Comparison of ENCODE assay signal across 7 mouse cellular contexts in genomic region chr1:73737083-73737482, GRCm38 (mm10).
A peak's percentile ranks its signal among the peaks of the same experiment; 100 is the strongest.
DNase-seq lines count a peak whose midpoint lies in the region; ATAC-seq lines count a peak whose summit lies in the region.

No protein-coding gene starts in this region.

- no peak overlapping the region for H3K9ac ChIP-seq in liver, embryonic 11.5 days (ENCODE audit: low read depth, low read length)
- H3K9ac ChIP-seq in lung, embryonic 15.5 days, result no peak overlapping the region

- no peaks in the 10 kb centered on the region for H3K4me1 ChIP-seq in liver, embryonic 11.5 days (replicated peaks; ENCODE audit: control insufficient read depth, insufficient read depth, low read length)
- H3K4me1 ChIP-seq in lung, embryonic 15.5 days, result no peaks in the 10 kb centered on the region

- peak; percentile 9 for DNase-seq in liver
- no peak for DNase-seq in liver, embryonic 11.5 days (ENCODE audit: low spot score)
- peak; percentile 39 for DNase-seq in brain, adult 2 months (ENCODE audit: low read depth, low spot score)
- DNase-seq in heart, postnatal 10 days, result peak; percentile 66 to 68
- DNase-seq in natural killer cell, adult 2 months (ENCODE audit: low spot score in 2 of 2), result no peak
- DNase-seq in frontal cortex, postnatal 10 days (ENCODE audit: low spot score in 2 of 2), result no peak

- no peak overlapping the region for H3K27ac ChIP-seq in liver, embryonic 11.5 days (ENCODE audit: low read depth, low read length)
- H3K27ac ChIP-seq in lung, embryonic 15.5 days, result no peak overlapping the region

- no peaks in the 10 kb centered on the region for H3K36me3 ChIP-seq in liver, embryonic 11.5 days (ENCODE audit: control insufficient read depth, insufficient read depth, low read length)
- no peaks in the 10 kb centered on the region for H3K36me3 ChIP-seq in lung, embryonic 15.5 days

- no peaks in the 10 kb centered on the region for H3K9me3 ChIP-seq in liver, embryonic 11.5 days (ENCODE audit: control insufficient read depth, low read length)
- no peaks in the 10 kb centered on the region for H3K9me3 ChIP-seq in lung, embryonic 15.5 days

- no peaks in the 10 kb centered on the region for H3K27me3 ChIP-seq in liver, embryonic 11.5 days (replicated peaks; ENCODE audit: control insufficient read depth, insufficient read depth, low read length)
- H3K27me3 ChIP-seq in lung, embryonic 15.5 days, result no peaks in the 10 kb centered on the region

- intact Hi-C loops in heart, postnatal 10 days (cut with DNase I), result loop anchor here (1.0 to 10.0 kb wide), 3 partner anchors 75 to 871 kb away; no protein-coding TSS in a partner anchor

- ATAC-seq in liver, embryonic 11.5 days (replicated peaks; ENCODE audit: low FRiP score), result no peak
- peak; percentile 55; the same call in 1 of the 2 replicates for ATAC-seq in lung, embryonic 15.5 days (ENCODE audit: borderline replicate concordance, extremely low read depth, low FRiP score, low TSS enrichment)

- no peak overlapping the region for H3K4me2 ChIP-seq in liver, embryonic 11.5 days
- no peak overlapping the region for H3K4me2 ChIP-seq in lung, embryonic 15.5 days

- no peak overlapping the region for H3K4me3 ChIP-seq in liver, embryonic 11.5 days (ENCODE audit: low read depth, low read length)
- no peak overlapping the region for H3K4me3 ChIP-seq in lung, embryonic 15.5 days

Comparison
In these comparisons a context has a peak if more than half of its experiments do, and no peak if none do; other contexts are left out.
1. DNase-seq: peak in liver (single experiment), brain, adult 2 months (single experiment) and heart, postnatal 10 days (2 of 2); none in liver, embryonic 11.5 days (single experiment), natural killer cell, adult 2 months (0 of 2) and frontal cortex, postnatal 10 days (0 of 2).